Comparison of ENCODE assay signal across 10 mouse cellular contexts in the genomic region with DNA sequence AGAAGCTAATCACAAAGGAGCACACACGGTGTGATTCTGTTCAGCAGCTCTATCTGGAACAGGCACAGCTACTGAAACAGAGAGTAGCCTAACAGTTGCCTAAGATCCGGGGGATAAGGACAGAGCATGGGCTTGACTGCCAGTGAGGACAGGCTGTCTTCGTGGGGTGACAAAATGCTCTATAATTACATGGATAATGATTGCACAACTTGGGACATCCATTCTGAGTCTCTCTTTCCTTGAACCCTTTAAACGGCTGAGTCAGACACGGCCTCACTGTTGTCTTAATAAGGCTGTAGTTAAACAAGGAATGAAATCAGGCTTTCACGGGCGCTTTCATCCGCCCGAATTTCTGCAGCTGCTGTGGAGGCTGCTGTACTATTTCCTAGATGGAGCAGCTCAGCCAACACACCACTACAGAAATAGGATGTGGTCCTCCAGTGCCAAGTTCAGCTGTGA. TPM values are rescaled to one million over a fixed set of nuclear protein-coding genes. Genes with fewer than 3 reads are reported as not detected.
DNase-seq lines count a peak whose midpoint lies in the region; ATAC-seq lines count a peak whose summit lies in the region.
"Had no signal": no experiment of that assay in that cellular context is flagged by ENCODE, and none has a peak within 500 bp of the region (broad histone marks: within the 10 kb centered on the region; RNA-seq: fewer than 3 reads in every experiment).

No protein-coding gene starts in this region.

- DNase-seq in liver, embryonic 11.5 days (ENCODE audit: low spot score): no peak
- DNase-seq in liver: no peak
- peak; percentile 37 for DNase-seq in fat pad, adult 2 months (ENCODE audit: extremely low read depth, low read depth, low spot score)
- DNase-seq in left cerebral cortex, adult 9 months (ENCODE audit: low spot score in 2 of 2): peak; percentile 37 to 61
- DNase-seq: cerebellum, postnatal 10 days had no signal

- no peak overlapping the region for H3K4me3 ChIP-seq in liver, embryonic 11.5 days (ENCODE audit: low read depth, low read length)
- H3K4me3 ChIP-seq in stomach, embryonic 16.5 days (replicated peaks; ENCODE audit: low read length): no peak overlapping the region
- no peak overlapping the region for H3K4me3 ChIP-seq in forebrain, embryonic 16.5 days (replicated peaks; ENCODE audit: low read length)
- H3K4me3 ChIP-seq: hindbrain, embryonic 15.5 days; midbrain, embryonic 15.5 days had no signal

- no peak overlapping the region for H3K9ac ChIP-seq in liver, embryonic 11.5 days (ENCODE audit: low read depth, low read length)
- no peak overlapping the region for H3K9ac ChIP-seq in stomach, embryonic 16.5 days (ENCODE audit: low read length)
- no peak overlapping the region for H3K9ac ChIP-seq in forebrain, embryonic 16.5 days (replicated peaks; ENCODE audit: low read depth, low read length)
- H3K9ac ChIP-seq: hindbrain, embryonic 15.5 days; midbrain, embryonic 15.5 days had no signal

- 0 out of 2 replicates have a peak, but pooled peaks cover 3% of the 10 kb centered on the region for H3K4me1 ChIP-seq in liver, embryonic 11.5 days (replicated peaks; ENCODE audit: control insufficient read depth, insufficient read depth, low read length)
- H3K4me1 ChIP-seq in stomach, embryonic 16.5 days (ENCODE audit: control insufficient read depth, insufficient read depth, low read length): peaks cover 14% of the 10 kb centered on the region
- H3K4me1 ChIP-seq in forebrain, embryonic 16.5 days (replicated peaks; ENCODE audit: control insufficient read depth, insufficient read depth, low read length): no peaks in the 10 kb centered on the region
- H3K4me1 ChIP-seq: hindbrain, embryonic 15.5 days; midbrain, embryonic 15.5 days had no signal

- H3K9me3 ChIP-seq in liver, embryonic 11.5 days (ENCODE audit: control insufficient read depth, low read length): no peaks in the 10 kb centered on the region
- H3K9me3 ChIP-seq in stomach, embryonic 16.5 days (replicated peaks; ENCODE audit: control insufficient read depth, low read length): no peaks in the 10 kb centered on the region
- no peaks in the 10 kb centered on the region for H3K9me3 ChIP-seq in forebrain, embryonic 16.5 days (ENCODE audit: control insufficient read depth, low read length)
- H3K9me3 ChIP-seq: hindbrain, embryonic 15.5 days; midbrain, embryonic 15.5 days had no signal

- H3K27ac ChIP-seq in liver, embryonic 11.5 days (ENCODE audit: low read depth, low read length): no peak overlapping the region
- H3K27ac ChIP-seq in stomach, embryonic 16.5 days (ENCODE audit: low read length): peak overlapping the region; percentile 62; the same call in 1 of the 2 replicates
- H3K27ac ChIP-seq in forebrain, embryonic 16.5 days (ENCODE audit: low read length): no peak overlapping the region
- H3K27ac ChIP-seq: hindbrain, embryonic 15.5 days; midbrain, embryonic 15.5 days had no signal

- no peaks in the 10 kb centered on the region for H3K27me3 ChIP-seq in liver, embryonic 11.5 days (replicated peaks; ENCODE audit: control insufficient read depth, insufficient read depth, low read length)
- H3K27me3 ChIP-seq in stomach, embryonic 16.5 days (ENCODE audit: control insufficient read depth, insufficient read depth, low read length): no peaks in the 10 kb centered on the region
- no peaks in the 10 kb centered on the region for H3K27me3 ChIP-seq in forebrain, embryonic 16.5 days (replicated peaks; ENCODE audit: control insufficient read depth, insufficient read depth, low read length)
- H3K27me3 ChIP-seq: hindbrain, embryonic 15.5 days; midbrain, embryonic 15.5 days had no signal

- H3K4me2 ChIP-seq in liver, embryonic 11.5 days: no peak overlapping the region
- no peak overlapping the region for H3K4me2 ChIP-seq in stomach, embryonic 16.5 days (ENCODE audit: low read depth, low read length)
- H3K4me2 ChIP-seq in forebrain, embryonic 16.5 days (ENCODE audit: low read length): no peak overlapping the region
- H3K4me2 ChIP-seq: hindbrain, embryonic 15.5 days; midbrain, embryonic 15.5 days had no signal

- 79% methylated on average over 9 of the region's 9 CpGs for WGBS in liver, embryonic 11.5 days
- 50% methylated on average over 9 of the region's 9 CpGs for WGBS in stomach, embryonic 16.5 days
- 60% methylated on average over 9 of the region's 9 CpGs for WGBS in forebrain, embryonic 16.5 days

- 0 out of 2 replicates have a peak, but pooled peaks have one; percentile 39 for ATAC-seq in liver, embryonic 11.5 days (replicated peaks; ENCODE audit: low FRiP score)
- peak; percentile 81 for ATAC-seq in stomach, embryonic 16.5 days (ENCODE audit: insufficient read depth, low FRiP score)
- no peak for ATAC-seq in monocyte, adult 5-6 weeks (replicated peaks; ENCODE audit: insufficient number of reproducible peaks, low FRiP score, low TSS enrichment, poor library complexity, severe bottlenecking)
- no peak for ATAC-seq in forebrain, embryonic 16.5 days
- ATAC-seq: midbrain, embryonic 15.5 days had no signal

- no peaks in the 10 kb centered on the region for H3K36me3 ChIP-seq in liver, embryonic 11.5 days (ENCODE audit: control insufficient read depth, insufficient read depth, low read length)
- H3K36me3 ChIP-seq in stomach, embryonic 16.5 days (ENCODE audit: control insufficient read depth, insufficient read depth, low read length): no peaks in the 10 kb centered on the region
- H3K36me3 ChIP-seq in forebrain, embryonic 16.5 days (ENCODE audit: control insufficient read depth, insufficient read depth): no peaks in the 10 kb centered on the region
- H3K36me3 ChIP-seq: hindbrain, embryonic 15.5 days; midbrain, embryonic 15.5 days had no signal

RNA-seq across cellular contexts. Expression of a gene that starts 48.3 kb away (rescaled TPM):
- polyA plus RNA-seq in liver, embryonic 11.5 days (2014; fragmentation: Nextera tagmentation; extraction: Ambion mirVana): 11.6 TPM in 2 replicates
- 59.8 and 64.7 TPM in 2 replicates for polyA plus RNA-seq in stomach, embryonic 16.5 days (2015; fragmentation: Nextera tagmentation; extraction: Ambion mirVana)
- total RNA-seq in monocyte, adult 5-6 weeks (2017): 1.8 to 4.0 TPM (median 3.6 TPM) in 3 replicates
- 7.1 and 8.7 TPM in 2 replicates for polyA plus RNA-seq in forebrain, embryonic 16.5 days (2015; fragmentation: Nextera tagmentation; extraction: Ambion mirVana)

Comparison
In these comparisons a context has a peak if more than half of its experiments do, and no peak if none do; other contexts are left out.
1. ATAC-seq: peak in liver, embryonic 11.5 days (single experiment) and stomach, embryonic 16.5 days (single experiment); none in monocyte, adult 5-6 weeks (single experiment) and forebrain, embryonic 16.5 days (single experiment).
2. DNase-seq: peak in fat pad, adult 2 months (single experiment) and left cerebral cortex, adult 9 months (2 of 2); none in liver, embryonic 11.5 days (single experiment) and liver (single experiment).